Mouse (Mus musculus) left cerebral cortex, postnatal 25 days (tissue): Measurements from ENCODE around the gene Rab2b. TPM values are rescaled to one million over a fixed set of nuclear protein-coding genes. Genes with fewer than 3 reads are reported as not detected.
"Not testable (repeated sequence)": the region's sequence is repeated elsewhere in the genome, so short reads cannot be mapped to it uniquely, and the experiment has no call there.

ENCODE experiments used
- DNase-seq, 2 experiments: peaks; one replicate each; pipeline ENCODE4 v3.0.0; 2022; ENCODE audit warnings: low spot score in 2 of 2, mixed read lengths in 1 of 2
- intact Hi-C: fragments of 180-260 bp; cut with DNase I; formaldehyde crosslinking; loops from one replicate; pipeline ENCODE4 v1.15.1; 2025
- total RNA-seq, 2 experiments: library from RNA; stranded (reverse); gene quantifications; 2 replicates each; pipeline ENCODE4 v1.2.3; 2021

Gene Rab2b
- total RNA-seq: 10 to 100 TPM; 30.9 to 32.4 TPM

DNA sequence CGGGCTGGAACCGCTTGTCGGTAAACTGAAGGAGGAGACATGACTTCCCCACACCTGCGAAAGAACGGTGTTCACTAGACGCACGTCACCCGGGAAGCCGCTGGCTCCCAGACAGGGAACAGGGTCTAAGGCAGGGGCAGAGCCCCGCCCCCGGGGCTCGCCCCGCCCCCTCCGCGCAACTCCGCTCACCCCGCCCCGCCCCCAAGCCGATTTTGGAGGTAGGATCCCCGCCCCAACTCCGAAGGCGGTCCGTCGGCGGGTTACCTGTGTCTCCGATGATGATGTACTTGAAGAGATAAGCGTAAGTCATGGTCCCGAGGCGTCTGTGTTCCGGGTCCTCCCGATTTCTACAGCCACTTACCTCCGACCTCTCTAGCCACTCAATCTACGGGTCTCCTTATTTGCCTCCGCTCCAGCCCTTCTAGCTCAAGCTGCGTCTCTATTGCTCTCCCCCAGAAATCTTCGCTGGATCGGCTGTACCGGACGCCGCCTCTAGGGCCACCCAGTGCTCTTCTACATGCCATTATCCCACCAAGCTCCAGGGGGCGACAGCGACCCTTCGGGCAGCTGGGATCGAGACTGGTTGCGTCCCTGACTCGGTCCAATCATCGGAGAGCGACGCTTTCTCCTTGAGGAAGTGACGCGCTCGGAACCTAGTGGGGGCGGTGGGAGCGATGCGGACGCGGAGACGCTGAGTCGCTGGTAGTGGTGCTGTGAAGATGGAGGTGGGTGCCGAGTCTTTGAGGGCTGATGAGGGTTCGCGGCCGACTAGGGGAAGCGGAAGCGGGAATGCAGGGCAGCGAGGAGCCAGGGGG lies at the start of gene Rab2b, which contains the start of gene Tox4:
Gene Rab2b, minus strand, starts transcription at position 614 of the 815 bp plus-strand sequence.
Gene Tox4, plus strand, starts transcription at position 215 of the 815 bp plus-strand sequence.
- DNase-seq: peak; percentile 99 to 100
- intact Hi-C loops: loop anchor here (1.0 to 2.0 kb wide), 3 partner anchors 22 to 54 kb away; partner anchors contain the start of genes Chd8 and Mettl3

DNA sequence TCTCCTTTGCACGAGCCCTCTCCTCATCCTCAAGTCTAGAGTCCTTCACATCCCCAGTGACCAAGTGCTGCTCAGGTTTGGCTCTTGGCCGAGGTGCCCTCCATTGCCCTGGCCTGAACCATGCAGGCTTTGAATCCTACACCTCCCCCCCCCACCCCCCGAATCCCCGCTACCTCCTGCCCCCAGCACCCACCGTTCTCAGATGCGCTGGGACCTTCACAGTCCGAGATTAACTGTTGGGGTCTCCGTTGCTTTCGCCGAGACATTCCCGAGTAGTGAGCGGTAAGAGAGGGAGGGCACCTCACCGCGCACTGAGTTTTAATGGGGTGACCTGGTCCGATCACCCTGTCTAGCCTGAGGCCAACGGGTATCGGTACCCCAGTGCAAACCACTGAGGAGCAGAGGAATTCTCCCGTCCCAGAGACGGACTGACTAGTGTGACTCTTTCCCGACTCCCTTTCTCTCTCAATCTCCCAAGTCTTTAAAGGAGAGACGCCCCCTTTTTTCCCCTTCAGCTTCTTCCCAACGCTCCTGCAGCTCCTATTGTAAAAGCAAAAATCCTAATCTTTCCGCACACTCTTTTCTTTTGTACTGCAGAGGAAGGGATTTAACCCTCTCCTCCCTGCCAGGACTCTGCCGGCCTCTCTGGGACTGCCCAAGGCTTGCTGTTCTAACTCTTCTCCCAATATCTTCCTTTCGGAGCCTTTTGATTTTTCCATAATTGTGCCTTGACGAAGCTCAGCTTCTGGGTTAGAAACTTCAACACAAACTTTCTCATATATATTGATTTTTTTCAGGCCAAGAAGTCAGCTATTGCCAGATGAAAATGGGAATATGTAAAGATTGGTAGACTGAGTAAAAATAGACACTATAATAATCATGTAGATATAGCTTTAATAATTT lies 48.8 kb upstream of the Rab2b start, which contains the start of gene Sall2:
Gene Sall2, minus strand, starts transcription at position 853 of the 903 bp plus-strand sequence.
- no peak for DNase-seq
- intact Hi-C loops: no loop called here

GRCm38 (mm10) chr14:52327375-52327901 lies 48.1 kb upstream of the Rab2b start:
- intact Hi-C loops: no loop called here
- no peak for DNase-seq

DNA sequence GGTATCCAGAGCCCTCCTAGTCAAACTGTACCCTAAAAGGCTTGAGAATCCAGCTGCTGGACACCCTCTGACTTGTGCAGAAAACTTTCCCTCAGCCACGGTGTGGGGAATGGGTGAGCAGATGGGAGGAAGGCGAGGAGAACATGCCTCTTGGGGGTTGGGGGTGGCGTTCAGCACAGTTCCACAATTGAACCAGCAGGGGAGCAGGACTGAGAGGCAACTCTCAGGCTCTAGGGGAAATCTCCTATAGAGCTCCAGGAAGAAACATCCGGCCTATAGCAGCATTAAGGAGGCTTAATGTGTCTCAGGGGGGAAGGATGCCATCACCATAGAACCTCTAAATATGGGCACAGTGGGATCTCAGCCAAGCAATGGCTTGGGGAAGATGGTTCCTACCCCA lies 46.5 kb upstream of the Rab2b start:
- intact Hi-C loops: no loop called here
- DNase-seq: no peak

- no peak for DNase-seq
- intact Hi-C loops: loop anchor here (5.0 kb wide), 1 partner anchor 962 kb away; no protein-coding TSS in a partner anchor
These were observed 40.0 kb upstream of the Rab2b start for GRCm38 (mm10) chr14:52319361-52319760.

GRCm38 (mm10) chr14:52316441-52317225 lies 37.3 kb upstream of the Rab2b start:
- DNase-seq: peak in 1 of 2 experiments; percentile 17
- intact Hi-C loops: loop anchor here (5.0 kb wide), 1 partner anchor 959 kb away; no protein-coding TSS in a partner anchor

DNA sequence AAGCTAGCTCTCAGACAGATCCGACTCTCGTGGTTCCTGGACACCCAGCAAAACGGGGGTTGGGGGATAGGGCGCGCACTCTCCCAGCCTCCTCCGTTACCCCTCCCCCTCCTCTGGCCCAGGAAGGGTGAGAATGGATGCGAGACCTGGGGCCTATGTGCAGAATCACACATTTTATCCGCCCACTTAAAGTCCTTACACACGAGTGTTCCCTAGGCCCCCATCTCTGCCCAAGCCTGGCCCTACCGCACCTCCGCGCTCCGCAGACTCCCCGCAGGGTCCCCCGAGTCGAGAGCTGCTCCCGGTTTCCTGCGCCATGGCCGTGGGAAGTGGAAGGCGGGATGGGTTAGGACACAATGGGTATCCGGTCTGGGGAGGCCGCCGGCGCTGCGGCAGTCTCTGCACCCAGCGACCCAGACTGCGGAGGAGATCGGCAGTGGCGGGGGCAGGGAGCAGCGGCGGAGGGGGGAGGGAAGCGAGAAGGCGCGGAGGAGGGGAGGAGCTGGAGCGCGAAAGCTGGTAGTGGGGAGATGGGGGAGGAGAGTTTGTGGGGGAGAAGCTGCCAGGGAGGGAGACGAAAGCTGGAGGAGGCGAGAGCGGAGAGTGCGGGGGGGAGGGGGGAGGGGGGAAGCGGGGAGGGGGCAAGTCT lies 36.6 kb upstream of the Rab2b start:
- intact Hi-C loops: loop anchor here (5.0 kb wide), 1 partner anchor 959 kb away; no protein-coding TSS in a partner anchor
- DNase-seq: peak; percentile 62 to 67

- DNase-seq: peak in 1 of 2 experiments; percentile 11
- intact Hi-C loops: loop anchor here (5.0 kb wide), 1 partner anchor 958 kb away; no protein-coding TSS in a partner anchor
These were observed 36.0 kb upstream of the Rab2b start for GRCm38 (mm10) chr14:52315283-52315780.

GRCm38 (mm10) chr14:52314808-52315150 lies 35.4 kb upstream of the Rab2b start:
- intact Hi-C loops: loop anchor here (5.0 kb wide), 1 partner anchor 957 kb away; no protein-coding TSS in a partner anchor
- no peak for DNase-seq

- DNase-seq: no peak
- intact Hi-C loops: no loop called here
These were observed 34.8 kb upstream of the Rab2b start for GRCm38 (mm10) chr14:52313931-52314807.

DNA sequence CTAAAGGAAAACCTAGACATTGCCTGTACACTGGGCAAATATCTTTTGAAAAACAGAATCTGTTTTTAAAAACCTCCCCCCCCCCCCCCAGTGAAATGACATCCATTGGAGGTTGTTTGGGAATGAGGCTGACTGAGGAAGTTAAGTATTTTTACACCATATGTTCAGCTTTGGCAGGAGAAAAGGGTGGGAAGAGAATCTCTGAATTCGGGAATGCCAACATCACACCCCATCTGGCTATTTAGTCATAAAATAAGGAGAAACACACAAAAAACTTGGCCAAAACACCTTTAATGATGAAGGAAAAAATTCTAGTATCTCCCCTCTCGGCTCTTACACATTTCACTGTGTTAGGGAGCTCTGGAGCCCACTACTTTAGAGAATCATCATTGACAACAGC lies 31.6 kb upstream of the Rab2b start:
- DNase-seq: peak; percentile 19 to 78

GRCm38 (mm10) chr14:52310343-52310742 lies 31.0 kb upstream of the Rab2b start:
- DNase-seq, intact Hi-C loops: not testable (repeated sequence)

More for the DNA sequence above, 31.6 kb upstream of the Rab2b start:
- intact Hi-C loops: no loop called here

GRCm38 (mm10) chr14:52306100-52306499 lies 26.8 kb upstream of the Rab2b start:
- intact Hi-C loops: no loop called here
- DNase-seq: no peak

DNA sequence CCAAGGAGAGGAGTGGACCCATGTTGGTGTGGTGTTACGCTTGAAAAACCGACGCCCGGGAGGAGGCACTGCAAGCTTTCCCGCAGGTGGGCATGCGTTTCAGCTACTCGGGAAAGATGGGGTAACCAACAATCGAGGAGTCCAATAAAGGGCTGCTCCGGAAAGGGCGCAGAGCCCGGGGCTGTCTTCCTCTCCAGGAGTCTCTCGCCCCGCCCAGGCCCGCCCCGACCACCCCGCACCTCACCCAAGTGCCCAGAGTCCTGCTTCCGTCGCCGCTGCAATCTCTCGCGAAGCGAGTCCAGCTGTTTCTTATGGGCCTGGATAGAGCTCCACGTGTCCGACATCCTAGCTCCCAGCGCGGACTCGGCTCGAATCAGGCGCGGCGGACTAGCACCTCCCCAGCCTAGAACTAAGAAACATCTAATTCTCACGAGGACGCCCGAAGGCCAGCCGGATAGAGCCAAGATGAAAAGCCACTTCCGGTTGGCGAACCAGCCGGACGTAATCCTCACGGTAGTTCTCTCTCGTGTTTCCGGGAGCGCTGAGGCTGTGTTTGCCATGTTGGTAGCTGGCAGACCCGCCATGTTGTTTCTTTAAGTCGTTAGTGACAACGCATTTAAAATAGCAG lies 25.4 kb upstream of the Rab2b start, which contains the start of gene Mettl3:
Gene Mettl3, minus strand, starts transcription at position 485 of the 628 bp plus-strand sequence.
- intact Hi-C loops: loop anchor here (1.0 to 2.0 kb wide), 2 partner anchors 25 to 34 kb away; partner anchors contain the start of genes Rab2b and Tox4
- DNase-seq: peak; percentile 93 to 97

GRCm38 (mm10) chr14:52303517-52303916 lies 24.2 kb upstream of the Rab2b start:
- DNase-seq, intact Hi-C loops: not testable (repeated sequence)

- no peak for DNase-seq
- intact Hi-C loops: loop anchor here (2.0 kb wide), 1 partner anchor 43 kb away; no protein-coding TSS in a partner anchor
These were observed 16.4 kb upstream of the Rab2b start for GRCm38 (mm10) chr14:52295558-52296264.
